Mouse (Mus musculus): Measurements from ENCODE around the gene Lrrc2.

- TF ChIP-seq CTCF (IDR thresholded peaks at IDR 0.05; ENCODE audit: low read depth, low read length) (no peak), EP300 (IDR thresholded peaks at IDR 0.05; ENCODE audit: insufficient read depth, low read depth, low read length) (no peak), POLR2A (IDR thresholded peaks at IDR 0.05; ENCODE audit: insufficient read depth, low read length) (no peak)
Observed at GRCm38 (mm10) chr9:111001621-111002020, 50.3 kb downstream of the Lrrc2 start.
